Mouse (Mus musculus) bone marrow, adult 2 months (tissue): ENCODE measurements at regions not wholly inside any gene's neighbourhood (a gene's known extent, or its start where the extent isn't known, plus 50 kb on each side); places are given as distances from the start of the nearest gene placed in this dataset.
"Not testable (repeated sequence)": the region's sequence is repeated elsewhere in the genome, so short reads cannot be mapped to it uniquely, and the experiment has no call there.

Experiments used
- CTCF ChIP-seq: fragments of 200-500 bp; IDR thresholded peaks from 2 replicates; pipeline ENCODE4 v1.5.1; 2011; ENCODE audit warnings: low read length, control low read depth; ENCODE audit not compliant: control insufficient read depth, insufficient read depth
- POLR2A ChIP-seq: fragments of 200-500 bp; IDR thresholded peaks from 2 replicates; pipeline ENCODE4 v1.6.1; 2011; ENCODE audit warnings: low read depth, mild to moderate bottlenecking, control low read depth, low read length, borderline replicate concordance; ENCODE audit not compliant: control insufficient read depth

- TF ChIP-seq CTCF, POLR2A: not testable (repeated sequence)
Measured at GRCm38 (mm10) chr6:47740216-47740615, 73.0 kb downstream of the Pdia4 start.
